Mouse (Mus musculus) small intestine, adult 2 months (tissue): Measurements from ENCODE around the gene Gm20917. TPM values are rescaled to one million over a fixed set of nuclear protein-coding genes. Genes with fewer than 3 reads are reported as not detected.
"Not testable (repeated sequence)": the region's sequence is repeated elsewhere in the genome, so short reads cannot be mapped to it uniquely, and the experiment has no call there.

Experiments used
- H3K27ac ChIP-seq: fragments of 200-500 bp; 2 replicates; pipeline ENCODE4 v1.5.1; 2012; ENCODE audit warnings: low read depth, low read length, control low read depth, inconsistent platforms; ENCODE audit not compliant: insufficient read depth
- H3K27me3 ChIP-seq: fragments of 200-500 bp; 2 replicates; pipeline ENCODE4 v1.6.1; 2012; ENCODE audit warnings: mild to moderate bottlenecking, moderate library complexity, low read length, inconsistent platforms; ENCODE audit not compliant: control insufficient read depth, insufficient read depth
- H3K36me3 ChIP-seq: fragments of 200-500 bp; 2 replicates; pipeline ENCODE4 v1.6.1; 2012; ENCODE audit warnings: mild to moderate bottlenecking, low read length, control low read depth, inconsistent platforms; ENCODE audit not compliant: control insufficient read depth, insufficient read depth
- H3K4me1 ChIP-seq: fragments of 200-500 bp; 2 replicates; pipeline ENCODE4 v1.6.1; 2012; ENCODE audit warnings: low read length, inconsistent platforms, mixed read lengths; ENCODE audit not compliant: control insufficient read depth, insufficient read depth, insufficient read length
- H3K4me3 ChIP-seq: fragments of 200-500 bp; 2 replicates; pipeline ENCODE4 v1.5.1; 2012; ENCODE audit warnings: low read depth, mild to moderate bottlenecking, control low read depth, inconsistent platforms, low read length, moderate library complexity
- WGBS: fragments of 180-500 bp; shearing (Covaris S2); methylation state at CpG from one replicate; pipeline ENCODE4 v1.1.7; 2018; 5-methylcytosine and 5-hydroxymethylcytosine counted together
- polyA plus RNA-seq: library from polyadenylated mRNA; depleted of rRNA; stranded (reverse); fragments of >200 nt; gene quantifications from 2 replicates; pipeline ENCODE4 v1.2.3, GENCODE M21; 2012; rRNA removed

Gene Gm20917
- polyA plus RNA-seq = not detected in 2 replicates

- H3K4me1 ChIP-seq, H3K36me3 ChIP-seq, H3K27me3 ChIP-seq, H3K27ac ChIP-seq, H3K4me3 ChIP-seq: not testable (repeated sequence)
- no CpG with 5 or more reads among the region's 4 CpGs for WGBS
Measured at GRCm38 (mm10) chrY:79151022-79151421, at the start of gene Gm20917. Gm20917 (minus strand) TSS chrY:79151122.

Other genes with a start within 250 kb of the Gm20917 start
- not detected in 2 replicates for gene Gm20916, start 168.4 kb upstream of the Gm20917 start, polyA plus RNA-seq